Mouse (Mus musculus): ENCODE measurements around the gene Dpp6.

Gene Dpp6

GRCm38 (mm10) chr5:27056436-27056835 lies 239.4 kb downstream of the Dpp6 start:
- DNase-seq (ENCODE audit: low read depth, low spot score) = no peak

- DNase-seq (ENCODE audit: low read depth, low spot score) = no peak
Measured at GRCm38 (mm10) chr5:27060114-27060513, 243.1 kb downstream of the Dpp6 start.

GRCm38 (mm10) chr5:27063871-27064270 lies 246.9 kb downstream of the Dpp6 start:
- no peak for DNase-seq (ENCODE audit: low read depth, low spot score)

- no peak for DNase-seq (ENCODE audit: low read depth, low spot score)
Measured at GRCm38 (mm10) chr5:27066837-27067236, 249.8 kb downstream of the Dpp6 start.

GRCm38 (mm10) chr5:27075131-27075591 lies 258.2 kb downstream of the Dpp6 start:
- peak; percentile 15 for DNase-seq (ENCODE audit: low read depth, low spot score)

GRCm38 (mm10) chr5:27076046-27076445 lies 259.0 kb downstream of the Dpp6 start:
- no peak for DNase-seq (ENCODE audit: low read depth, low spot score)

- DNase-seq (ENCODE audit: low read depth, low spot score) = no peak
Measured at GRCm38 (mm10) chr5:27077821-27078220, 260.8 kb downstream of the Dpp6 start.

GRCm38 (mm10) chr5:27081275-27081674 lies 264.3 kb downstream of the Dpp6 start:
- DNase-seq (ENCODE audit: low read depth, low spot score) = no peak

GRCm38 (mm10) chr5:27083762-27084161 lies 266.8 kb downstream of the Dpp6 start:
- DNase-seq (ENCODE audit: low read depth, low spot score) = no peak

- no peak for DNase-seq (ENCODE audit: low read depth, low spot score)
Measured at GRCm38 (mm10) chr5:27108221-27108620, 291.2 kb downstream of the Dpp6 start.

GRCm38 (mm10) chr5:27122479-27122878 lies 305.5 kb downstream of the Dpp6 start:
- no peak for DNase-seq (ENCODE audit: low read depth, low spot score)

- no peak for DNase-seq (ENCODE audit: low read depth, low spot score)
Measured at GRCm38 (mm10) chr5:27122944-27123343, 305.9 kb downstream of the Dpp6 start.

- DNase-seq (ENCODE audit: low read depth, low spot score) = no peak
Measured at GRCm38 (mm10) chr5:27126034-27126433, 309.0 kb downstream of the Dpp6 start.

GRCm38 (mm10) chr5:27133196-27133595 lies 316.2 kb downstream of the Dpp6 start:
- no peak for DNase-seq (ENCODE audit: low read depth, low spot score)

- no peak for DNase-seq (ENCODE audit: low read depth, low spot score)
Measured at GRCm38 (mm10) chr5:27134436-27135005, 317.5 kb downstream of the Dpp6 start.

- DNase-seq (ENCODE audit: low read depth, low spot score) = no peak
Measured at GRCm38 (mm10) chr5:27147397-27147945, 330.5 kb downstream of the Dpp6 start.

- no peak for DNase-seq (ENCODE audit: low read depth, low spot score)
Measured at GRCm38 (mm10) chr5:27151017-27151416, 334.0 kb downstream of the Dpp6 start.

- DNase-seq (ENCODE audit: low read depth, low spot score) = no peak
Measured at GRCm38 (mm10) chr5:27155671-27156070, 338.7 kb downstream of the Dpp6 start.

- no peak for DNase-seq (ENCODE audit: low read depth, low spot score)
Measured at GRCm38 (mm10) chr5:27156366-27156765, 339.4 kb downstream of the Dpp6 start.

GRCm38 (mm10) chr5:27161122-27161645 lies 344.2 kb downstream of the Dpp6 start:
- no peak for DNase-seq (ENCODE audit: low read depth, low spot score)

- no peak for DNase-seq (ENCODE audit: low read depth, low spot score)
Measured at GRCm38 (mm10) chr5:27168550-27168949, 351.5 kb downstream of the Dpp6 start.

GRCm38 (mm10) chr5:27184963-27185362 lies 368.0 kb downstream of the Dpp6 start:
- DNase-seq (ENCODE audit: low read depth, low spot score) = peak; percentile 10

- DNase-seq (ENCODE audit: low read depth, low spot score) = no peak
Measured at GRCm38 (mm10) chr5:27191242-27191969, 374.4 kb downstream of the Dpp6 start.

All from skeletal muscle tissue, adult 2 months (tissue).